Mouse (Mus musculus) left cerebral cortex, adult 18-20 months (tissue): Measurements from ENCODE around the gene Olfr551. TPM values are rescaled to one million over a fixed set of nuclear protein-coding genes. Genes with fewer than 3 reads are reported as not detected.

ENCODE experiments used
- total RNA-seq, 2 experiments: library from RNA; stranded (reverse); gene quantifications; 2 replicates each; pipeline ENCODE4 v1.2.3; 2021

The Olfr551 gene
- total RNA-seq, 2 experiments from 2014 or later = not detected

Other genes starting within 250 kb of the Olfr551 start
- 10 to 100 TPM; 10.9 to 12.7 TPM for gene Rrm1, start 150.2 kb downstream of the Olfr551 start, total RNA-seq
- gene Olfr543, start 110.2 kb downstream of the Olfr551 start, total RNA-seq = not detected
- not detected for gene Olfr544, start 103.6 kb downstream of the Olfr551 start, total RNA-seq
- gene Olfr545, start 92.3 kb downstream of the Olfr551 start, total RNA-seq = not detected
- not detected for gene Olfr547, start 57.1 kb downstream of the Olfr551 start, total RNA-seq
- not detected for gene Olfr548-ps1, start 51.0 kb downstream of the Olfr551 start, total RNA-seq
- gene Olfr549, start 42.0 kb downstream of the Olfr551 start, total RNA-seq = not detected
- 1 to 10 TPM; 2.6 to 2.8 TPM for gene Trim21, start 26.4 kb downstream of the Olfr551 start, total RNA-seq
- under 1 TPM; 0.19 to 0.70 TPM for gene Olfr550, start 20.4 kb downstream of the Olfr551 start, total RNA-seq
- gene Olfr552, start 5.9 kb upstream of the Olfr551 start, total RNA-seq = under 1 TPM in 1 of 2 experiments, not detected in 1; 0.09 TPM
- not detected for gene Olfr553, start 26.3 kb upstream of the Olfr551 start, total RNA-seq
- not detected for gene Olfr554, start 46.5 kb upstream of the Olfr551 start, total RNA-seq
- not detected for gene Olfr555, start 66.9 kb upstream of the Olfr551 start, total RNA-seq
- gene Olfr556, start 73.0 kb upstream of the Olfr551 start, total RNA-seq = not detected
- 1 to 10 TPM; 3.0 to 4.6 TPM for gene Trim68, start 95.4 kb upstream of the Olfr551 start, total RNA-seq
- not detected for gene Olfr557, start 104.0 kb upstream of the Olfr551 start, total RNA-seq
- gene Olfr558, start 110.3 kb upstream of the Olfr551 start, total RNA-seq = under 1 TPM; 0.16 to 0.40 TPM
- gene Olfr33, start 127.2 kb upstream of the Olfr551 start, total RNA-seq = not detected
- not detected for gene Olfr559, start 135.6 kb upstream of the Olfr551 start, total RNA-seq
- gene Olfr560, start 167.5 kb upstream of the Olfr551 start, total RNA-seq = under 1 TPM; 0.16 to 0.49 TPM
- gene Olfr78, start 167.6 kb upstream of the Olfr551 start, total RNA-seq = under 1 TPM; 0.59 to 0.65 TPM
- not detected for gene Olfr561, start 179.3 kb upstream of the Olfr551 start, total RNA-seq
- not detected for gene Olfr564, start 211.6 kb upstream of the Olfr551 start, total RNA-seq